ENCODE assay signal across 8 mouse cellular contexts in genomic region chr2:129197843-129198435, GRCm38 (mm10). TPM values are rescaled to one million over a fixed set of nuclear protein-coding genes. Genes with fewer than 3 reads are reported as not detected.
DNase-seq lines count a peak whose midpoint lies in the region; ATAC-seq and TF ChIP-seq lines count a peak whose summit lies in the region.

No protein-coding gene starts in this region.

- WGBS in embryonic facial prominence, embryonic 12.5 days: under 1% methylated on average over 32 of the region's 32 CpGs
- 1% methylated on average over 32 of the region's 32 CpGs for WGBS in intestine, embryonic 16.5 days

- DNase-seq in gastrocnemius, adult 2 months: no peak
- DNase-seq in gastrocnemius, adult 18-20 months (ENCODE audit: low spot score): no peak
- peak; percentile 42 to 45 for DNase-seq in natural killer cell, adult 2 months (ENCODE audit: low spot score in 2 of 2)
- DNase-seq in gastrocnemius, postnatal 36 days: no peak
- no peak for DNase-seq in urinary bladder, postnatal 14 days (ENCODE audit: low spot score)

- no peaks in the 10 kb centered on the region for H3K27me3 ChIP-seq in C2C12 (ENCODE audit: control insufficient read depth, insufficient read depth, insufficient read length)
- H3K27me3 ChIP-seq in embryonic facial prominence, embryonic 12.5 days: no peaks in the 10 kb centered on the region
- H3K27me3 ChIP-seq in intestine, embryonic 16.5 days (replicated peaks; ENCODE audit: control insufficient read depth, insufficient read depth, low read length): no peaks in the 10 kb centered on the region

- H3K4me3 ChIP-seq in gastrocnemius, adult 2 months: peak overlapping the region; percentile 97
- peak overlapping the region; percentile 92 for H3K4me3 ChIP-seq in C2C12 (ENCODE audit: insufficient read depth, poor library complexity, severe bottlenecking)
- H3K4me3 ChIP-seq in embryonic facial prominence, embryonic 12.5 days: peak overlapping the region; percentile 78
- H3K4me3 ChIP-seq in intestine, embryonic 16.5 days (ENCODE audit: low read length): peak overlapping the region; percentile 84

- H3K79me3 ChIP-seq in C2C12 (ENCODE audit: low read depth): peaks cover 36% of the 10 kb centered on the region

- H3ac ChIP-seq in C2C12 (ENCODE audit: control insufficient read depth, insufficient read length, low read depth): peak overlapping the region; percentile 69

- intact Hi-C loops in gastrocnemius, adult 2 months (cut with DNase I): loop anchor here (5.0 to 10.0 kb wide), 3 partner anchors 44 to 253 kb away; partner anchors contain the start of genes Chchd5 and Zc3h8
- intact Hi-C loops in gastrocnemius, postnatal 36 days (cut with DNase I): no loop called here

- H3K4me1 ChIP-seq in embryonic facial prominence, embryonic 12.5 days: peaks cover 12% of the 10 kb centered on the region
- H3K4me1 ChIP-seq in intestine, embryonic 16.5 days (ENCODE audit: control insufficient read depth, insufficient read depth, low read length): peaks cover 16% of the 10 kb centered on the region

- H3K9ac ChIP-seq in embryonic facial prominence, embryonic 12.5 days: peak overlapping the region; percentile 87
- peak overlapping the region; percentile 92 for H3K9ac ChIP-seq in intestine, embryonic 16.5 days (ENCODE audit: low read depth, low read length)

- peaks cover 52% of the 10 kb centered on the region for H3K79me2 ChIP-seq in C2C12 (ENCODE audit: control insufficient read depth, insufficient read depth)

- ATAC-seq in embryonic facial prominence, embryonic 12.5 days (ENCODE audit: insufficient number of reproducible peaks, insufficient read depth, low FRiP score, low TSS enrichment): no peak
- ATAC-seq in intestine, embryonic 16.5 days: no peak; the same call in 1 of the 2 replicates

- H3K36me3 ChIP-seq in C2C12 (ENCODE audit: control insufficient read depth, insufficient read depth): peaks cover 35% of the 10 kb centered on the region
- peaks cover 21% of the 10 kb centered on the region for H3K36me3 ChIP-seq in embryonic facial prominence, embryonic 12.5 days
- no peaks in the 10 kb centered on the region for H3K36me3 ChIP-seq in intestine, embryonic 16.5 days (ENCODE audit: control insufficient read depth, insufficient read depth, low read length)

- peak overlapping the region; percentile 78 for H3K4me2 ChIP-seq in embryonic facial prominence, embryonic 12.5 days (replicated peaks)
- H3K4me2 ChIP-seq in intestine, embryonic 16.5 days (ENCODE audit: low read depth, low read length): peak overlapping the region; percentile 77

- H3K9me3 ChIP-seq in embryonic facial prominence, embryonic 12.5 days: no peaks in the 10 kb centered on the region
- H3K9me3 ChIP-seq in intestine, embryonic 16.5 days (ENCODE audit: control insufficient read depth, low read length): no peaks in the 10 kb centered on the region

- peak overlapping the region; percentile 98 for H3K27ac ChIP-seq in gastrocnemius, adult 2 months
- peak overlapping the region; percentile 60 for H3K27ac ChIP-seq in embryonic facial prominence, embryonic 12.5 days
- peak overlapping the region; percentile 71 for H3K27ac ChIP-seq in intestine, embryonic 16.5 days (ENCODE audit: low read length)

- peak; percentile 9; the same call in 1 of the 2 replicates for TF ChIP-seq CTCF in gastrocnemius, adult 2 months (IDR thresholded peaks at IDR 0.05)
- no peak for TF ChIP-seq CTCF in C2C12 (IDR thresholded peaks at IDR 0.05; ENCODE audit: control insufficient read depth, insufficient read depth, insufficient read length)

TF ChIP-seq in C2C12, 6 proteins besides CTCF, POLR2A, EP300 and RAD21:
- TF ChIP-seq CEBPB (IDR thresholded peaks at IDR 0.05; ENCODE audit: low read depth) (no peak), FOSL1 (IDR thresholded peaks at IDR 0.05; ENCODE audit: insufficient read depth, low read length, poor library complexity, severe bottlenecking) (no peak), MYOD1 (IDR thresholded peaks at IDR 0.05; ENCODE audit: control insufficient read depth, insufficient read length, low read depth) (no peak), MYOG (IDR thresholded peaks at IDR 0.05; ENCODE audit: control insufficient read depth, extremely low read depth, insufficient read length) (no peak), MAX (IDR thresholded peaks at IDR 0.05) (no peak), USF1 (IDR thresholded peaks at IDR 0.05; ENCODE audit: low read depth) (no peak)

RNA-seq across cellular contexts. Expression of gene Slc20a1, which starts 0.6 kb away (rescaled TPM):
- total RNA-seq in gastrocnemius, adult 2 months (2021): 10 to 100 TPM; 10.5 to 23.9 TPM
- total RNA-seq in gastrocnemius, adult 18-20 months (2021): 10 to 100 TPM; 11.3 to 21.8 TPM
- polyA plus RNA-seq in C2C12 (2012; fragmentation: generic; extraction: Trizol): 57.4 TPM
- 43.8 and 46.3 TPM in 2 replicates for polyA plus RNA-seq in embryonic facial prominence, embryonic 12.5 days (2016; fragmentation: Nextera tagmentation; extraction: Ambion mirVana)
- 28.8 and 30.4 TPM in 2 replicates for polyA plus RNA-seq in intestine, embryonic 16.5 days (2015; fragmentation: Nextera tagmentation; extraction: Ambion mirVana)
- total RNA-seq in gastrocnemius, postnatal 36 days (2021): 10 to 100 TPM in 1 of 2 experiments, 1 to 10 TPM in 1; 7.9 to 10.5 TPM

Comparison
In these comparisons a context has a peak if more than half of its experiments do, and no peak if none do; other contexts are left out.
1. DNase-seq: peak in natural killer cell, adult 2 months (2 of 2); none in gastrocnemius, adult 2 months (single experiment), gastrocnemius, adult 18-20 months (single experiment), gastrocnemius, postnatal 36 days (0 of 2) and urinary bladder, postnatal 14 days (single experiment).
2. Peak in every context shown above with its lines, with median percentiles within 50 percentile points of each other: H3K27ac ChIP-seq and H3K4me3 ChIP-seq.